ENCODE assay signal across 9 mouse cellular contexts in the genomic region with DNA sequence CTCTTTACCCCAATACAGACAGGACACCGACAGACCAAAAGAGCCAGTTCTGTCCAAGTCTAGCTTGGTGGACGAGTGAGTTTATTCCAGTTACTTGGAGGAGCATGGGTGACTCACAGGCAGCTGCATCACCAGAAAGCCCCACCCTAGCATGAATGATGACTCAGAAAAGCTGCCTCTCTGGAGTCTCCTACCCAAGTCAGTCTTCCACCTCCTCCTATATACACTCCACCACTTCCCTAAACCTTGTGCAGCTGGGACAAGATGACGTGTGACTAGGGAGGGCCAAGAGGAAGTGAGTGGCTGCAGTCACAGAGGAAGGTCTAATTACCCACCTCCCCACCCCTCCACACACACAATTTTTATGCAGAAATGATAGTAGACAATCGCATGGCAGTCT. TPM values are rescaled to one million over a fixed set of nuclear protein-coding genes. Genes with fewer than 3 reads are reported as not detected.
DNase-seq lines count a peak whose midpoint lies in the region; ATAC-seq and TF ChIP-seq lines count a peak whose summit lies in the region.
"Had no signal": no experiment of that assay in that cellular context is flagged by ENCODE, and none has a peak within 500 bp of the region (broad histone marks: within the 10 kb centered on the region; RNA-seq: fewer than 3 reads in every experiment).

No protein-coding gene starts in this region.

- no peak for TF ChIP-seq POLR2A in bone marrow macrophage, adult 2 months (IDR thresholded peaks at IDR 0.05; ENCODE audit: borderline replicate concordance, low read depth, low read length)

- 79% methylated on average over 4 of the region's 4 CpGs for WGBS in hindbrain, postnatal 0 days

- peak overlapping the region; percentile 38 for H3K27ac ChIP-seq in bone marrow macrophage, adult 2 months (ENCODE audit: insufficient read depth, low read depth, low read length)
- no peak overlapping the region for H3K27ac ChIP-seq in hindbrain, postnatal 0 days
- H3K27ac ChIP-seq: layer of hippocampus, adult 2 months had no signal

- no peak for ATAC-seq in hindbrain, postnatal 0 days

- intact Hi-C loops in left cerebral cortex, postnatal 10 days (cut with DNase I) = no loop called here

- no peak overlapping the region for H3K9ac ChIP-seq in hindbrain, postnatal 0 days (replicated peaks; ENCODE audit: low read length)

- H3K4me3 ChIP-seq in bone marrow macrophage, adult 2 months (ENCODE audit: insufficient read depth, low read length) = no peak overlapping the region
- H3K4me3 ChIP-seq in hindbrain, postnatal 0 days (ENCODE audit: low read length) = no peak overlapping the region
- H3K4me3 ChIP-seq: layer of hippocampus, adult 2 months had no signal

- H3K27me3 ChIP-seq in hindbrain, postnatal 0 days (ENCODE audit: insufficient read depth, low read length) = no peaks in the 10 kb centered on the region

- H3K4me1 ChIP-seq in bone marrow macrophage, adult 2 months (ENCODE audit: control insufficient read depth, insufficient read depth, low read length) = peaks cover 10% of the 10 kb centered on the region
- H3K4me1 ChIP-seq in hindbrain, postnatal 0 days (ENCODE audit: insufficient read depth, low read length) = no peaks in the 10 kb centered on the region

- no peak for TF ChIP-seq CTCF in bone marrow macrophage, adult 2 months (IDR thresholded peaks at IDR 0.05; ENCODE audit: low read depth, low read length)
- TF ChIP-seq CTCF in hindbrain, postnatal 0 days (IDR thresholded peaks at IDR 0.05; ENCODE audit: low read depth) = no peak

- H3K4me2 ChIP-seq in hindbrain, postnatal 0 days (ENCODE audit: low read depth, low read length) = no peak overlapping the region

- peak; percentile 51 to 71 for DNase-seq in adrenal gland, adult (ENCODE audit: inconsistent age in 2 of 2, low spot score in 1 of 2)
- DNase-seq in adrenal gland, adult 18-20 months (ENCODE audit: low spot score in 2 of 2) = no peak
- DNase-seq in left cerebral cortex, adult 9 months (ENCODE audit: low spot score in 2 of 2) = peak; percentile 27 to 41
- no peak for DNase-seq in left cerebral cortex, postnatal 10 days (ENCODE audit: extremely low spot score in 1 of 2, low spot score in 2 of 2)
- peak; percentile 47 to 52 for DNase-seq in monocyte, adult 2 months (ENCODE audit: low read depth in 1 of 2, low spot score in 2 of 2)
- no peak for DNase-seq in hindbrain, postnatal 0 days (ENCODE audit: low spot score)
- DNase-seq in cerebellum, adult 18-20 months = no peak

- H3K9me3 ChIP-seq in hindbrain, postnatal 0 days (ENCODE audit: low read length) = no peaks in the 10 kb centered on the region

- H3K36me3 ChIP-seq in hindbrain, postnatal 0 days (ENCODE audit: insufficient read depth, low read length) = no peaks in the 10 kb centered on the region

RNA-seq across cellular contexts. Expression of a gene that starts 58.1 kb away (rescaled TPM):
- total RNA-seq in adrenal gland, adult 18-20 months (2021) = 10 to 100 TPM in 1 of 2 experiments, 1 to 10 TPM in 1; 1.5 to 23.2 TPM
- 10 to 100 TPM; 14.9 to 16.6 TPM for total RNA-seq in left cerebral cortex, postnatal 10 days (2021)
- 0.17 TPM in 1 of 2 replicates, not detected in the other for polyA plus RNA-seq in bone marrow macrophage, adult 2 months (2012; ENCODE audit: insufficient read depth, insufficient read length, missing spikeins)
- total RNA-seq in hindbrain, postnatal 0 days (2014; rRNA removed) = 8.9 and 11.1 TPM in 2 replicates
- 1.7 TPM in 2 replicates for polyA plus RNA-seq in hindbrain, postnatal 0 days (2015; fragmentation: Nextera tagmentation; extraction: Ambion mirVana)

Comparison
In these comparisons a context has a peak if more than half of its experiments do, and no peak if none do; other contexts are left out.
1. DNase-seq: peak in adrenal gland, adult (2 of 2), left cerebral cortex, adult 9 months (2 of 2) and monocyte, adult 2 months (2 of 2); none in adrenal gland, adult 18-20 months (0 of 2), left cerebral cortex, postnatal 10 days (0 of 2), hindbrain, postnatal 0 days (single experiment) and cerebellum, adult 18-20 months (0 of 2).